Mouse (Mus musculus) cerebellum, adult (tissue): ENCODE measurements around the gene Ptma.
"Not testable (repeated sequence)": the region's sequence is repeated elsewhere in the genome, so short reads cannot be mapped to it uniquely, and the experiment has no call there.

Experiments
- ATAC-seq: cut with Nextera tagmentation; 2 replicates; pipeline ENCODE4 v1.9.2; 2017; ENCODE audit warnings: mild to moderate bottlenecking, moderate library complexity, mixed read lengths; ENCODE audit not compliant: insufficient number of reproducible peaks, low FRiP score, low TSS enrichment

The Ptma gene

GRCm38 (mm10) chr1:86512154-86512720 lies 14.3 kb upstream of the Ptma start:
- ATAC-seq: no peak

- not testable (repeated sequence) for ATAC-seq
Observed at GRCm38 (mm10) chr1:86513031-86513430, 13.5 kb upstream of the Ptma start.

GRCm38 (mm10) chr1:86515715-86516410 lies 10.7 kb upstream of the Ptma start:
- no peak for ATAC-seq

GRCm38 (mm10) chr1:86517076-86517475 lies 9.4 kb upstream of the Ptma start:
- no peak for ATAC-seq

- ATAC-seq: no peak
Observed at GRCm38 (mm10) chr1:86520361-86520760, 6.2 kb upstream of the Ptma start.

GRCm38 (mm10) chr1:86522286-86522871 lies 4.1 kb upstream of the Ptma start:
- ATAC-seq: no peak

- no peak for ATAC-seq
Observed at GRCm38 (mm10) chr1:86523776-86524618, 2.5 kb upstream of the Ptma start.

- ATAC-seq: peak; percentile 70
Observed at GRCm38 (mm10) chr1:86524619-86525498, 1.7 kb upstream of the Ptma start.

- peak; percentile 8; the same call in 1 of the 2 replicates for ATAC-seq
Observed at GRCm38 (mm10) chr1:86525499-86526115, 919 bp upstream of the Ptma start.

GRCm38 (mm10) chr1:86526789-86527598 lies 468 bp downstream of the Ptma start:
- no peak for ATAC-seq

- ATAC-seq: peak; percentile 8; the same call in 1 of the 2 replicates
Observed at GRCm38 (mm10) chr1:86527599-86528486, 1.3 kb downstream of the Ptma start.

GRCm38 (mm10) chr1:86528571-86529180 lies 2.1 kb downstream of the Ptma start:
- ATAC-seq: 0 out of 2 replicates have a peak, but pooled peaks have one; percentile 4

- ATAC-seq: no peak
Observed at GRCm38 (mm10) chr1:86529590-86529989, 3.1 kb downstream of the Ptma start.

GRCm38 (mm10) chr1:86530871-86531546 lies 4.5 kb downstream of the Ptma start:
- ATAC-seq: no peak

GRCm38 (mm10) chr1:86531547-86532321 lies 5.2 kb downstream of the Ptma start:
- ATAC-seq: no peak
